Mouse (Mus musculus): ENCODE measurements around the gene Entpd3.
"Not testable (repeated sequence)": the region's sequence is repeated elsewhere in the genome, so short reads cannot be mapped to it uniquely, and the experiment has no call there.

Gene Entpd3

DNA sequence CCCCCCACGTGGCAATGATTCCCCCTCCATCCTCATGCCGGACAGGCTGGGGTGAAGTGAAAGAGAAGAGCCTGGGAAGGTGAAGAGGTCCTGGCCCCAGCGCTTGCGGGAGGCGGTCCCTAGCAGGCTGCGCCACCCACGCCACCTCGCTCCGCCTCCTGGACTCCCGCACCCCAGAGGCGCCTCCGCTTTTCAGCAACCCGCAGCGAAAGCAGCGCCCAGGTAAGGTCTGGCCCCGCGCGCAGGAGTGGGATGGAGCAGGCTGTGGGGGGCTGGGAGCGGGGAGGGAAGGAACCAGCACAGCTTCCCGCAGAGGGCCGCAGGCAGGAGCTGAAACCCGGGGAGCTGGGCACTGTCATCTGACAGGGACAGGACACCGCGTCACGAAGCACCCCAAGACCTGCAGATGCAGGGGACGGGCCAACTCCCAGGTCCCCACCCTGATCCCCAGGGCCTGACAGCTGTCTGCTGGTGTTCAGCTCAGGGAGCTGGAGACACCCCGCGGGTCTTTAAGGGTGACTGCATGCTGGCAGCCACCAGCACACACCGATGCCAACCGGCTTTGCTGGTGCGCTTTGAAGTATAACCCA is at the start of gene Entpd3:
Gene Entpd3 (plus strand): TSS at position 157 of the 590 bp plus-strand sequence.
- peak; percentile 23 for DNase-seq

GRCm38 (mm10) chr9:120491509-120491908 is 48.1 kb upstream of the Entpd3 start:
- no peak for DNase-seq

DNA sequence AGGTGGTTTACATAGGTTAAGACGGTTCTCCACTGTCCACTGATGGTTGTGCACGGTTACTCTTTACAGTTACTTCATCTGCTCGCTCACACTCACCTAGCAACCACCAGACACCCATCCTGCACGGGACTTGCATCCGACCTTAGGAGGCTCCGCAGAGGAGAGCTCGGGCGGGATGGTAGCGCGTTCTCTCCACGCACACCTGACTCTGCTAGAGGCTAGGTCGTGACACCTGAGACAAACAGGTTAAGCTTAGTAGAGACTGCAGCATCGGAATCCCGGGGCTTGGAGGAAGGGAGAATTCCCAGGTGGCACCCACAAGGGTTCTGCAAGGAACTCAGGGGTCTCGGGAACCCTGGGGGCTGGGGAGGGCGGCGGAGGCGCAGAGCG is 47.6 kb upstream of the Entpd3 start, which contains the start of gene Eif1b:
Gene Eif1b (plus strand): TSS at position 223 of the 390 bp plus-strand sequence.
- DNase-seq = no peak

DNA sequence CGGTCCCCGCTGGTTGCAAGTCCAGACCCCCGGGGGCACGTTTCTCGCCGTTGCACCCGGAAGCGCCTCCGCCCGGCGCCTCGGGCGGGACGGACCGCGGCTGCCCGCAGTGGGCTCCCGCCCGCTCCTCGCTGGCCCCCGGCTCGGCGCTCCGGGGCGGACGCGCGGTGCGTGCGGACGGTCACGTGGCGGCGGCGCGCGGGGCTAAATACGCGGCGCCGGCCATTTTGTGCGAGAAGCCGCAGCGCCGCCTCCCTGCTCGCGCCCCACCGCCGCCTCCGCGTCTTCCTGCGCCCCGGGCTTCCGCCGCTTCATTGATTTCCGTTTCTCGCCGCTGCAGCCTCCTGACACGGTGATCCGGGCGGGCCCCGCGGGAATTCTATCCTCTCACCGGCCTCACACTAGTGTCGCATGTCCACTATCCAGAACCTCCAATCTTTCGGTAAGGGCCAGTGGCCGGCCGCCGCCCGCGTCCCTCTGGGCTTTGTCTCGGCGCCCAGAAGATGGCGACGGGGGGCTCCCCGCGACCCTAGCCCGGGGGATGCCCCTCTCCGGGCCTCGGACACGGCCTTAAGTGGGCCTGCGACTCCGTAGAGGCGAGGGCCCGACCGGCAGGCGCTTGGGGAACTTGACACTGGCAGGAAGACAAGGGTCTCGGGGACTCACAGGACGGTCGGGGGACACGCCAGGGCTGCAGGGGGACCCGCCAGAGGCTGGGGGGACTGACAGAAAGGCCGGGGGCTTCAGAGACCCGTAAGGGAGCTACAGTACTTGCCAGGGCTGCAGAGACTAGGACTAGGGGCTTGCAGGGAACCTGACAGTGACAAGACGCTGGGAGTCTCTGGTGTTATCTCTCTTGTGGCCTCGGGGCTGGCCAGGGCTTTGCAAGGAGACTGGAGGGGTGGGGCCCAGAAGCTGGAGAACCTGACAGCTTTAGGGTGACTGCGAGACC is 46.9 kb upstream of the Entpd3 start:
- peak; percentile 89 for DNase-seq

GRCm38 (mm10) chr9:120493781-120494180 is 45.8 kb upstream of the Entpd3 start:
- DNase-seq = no peak

- peak; percentile 71 for DNase-seq
Measured at GRCm38 (mm10) chr9:120496691-120497090, 42.9 kb upstream of the Entpd3 start.

GRCm38 (mm10) chr9:120497983-120498382 is 41.6 kb upstream of the Entpd3 start:
- DNase-seq = no peak

DNA sequence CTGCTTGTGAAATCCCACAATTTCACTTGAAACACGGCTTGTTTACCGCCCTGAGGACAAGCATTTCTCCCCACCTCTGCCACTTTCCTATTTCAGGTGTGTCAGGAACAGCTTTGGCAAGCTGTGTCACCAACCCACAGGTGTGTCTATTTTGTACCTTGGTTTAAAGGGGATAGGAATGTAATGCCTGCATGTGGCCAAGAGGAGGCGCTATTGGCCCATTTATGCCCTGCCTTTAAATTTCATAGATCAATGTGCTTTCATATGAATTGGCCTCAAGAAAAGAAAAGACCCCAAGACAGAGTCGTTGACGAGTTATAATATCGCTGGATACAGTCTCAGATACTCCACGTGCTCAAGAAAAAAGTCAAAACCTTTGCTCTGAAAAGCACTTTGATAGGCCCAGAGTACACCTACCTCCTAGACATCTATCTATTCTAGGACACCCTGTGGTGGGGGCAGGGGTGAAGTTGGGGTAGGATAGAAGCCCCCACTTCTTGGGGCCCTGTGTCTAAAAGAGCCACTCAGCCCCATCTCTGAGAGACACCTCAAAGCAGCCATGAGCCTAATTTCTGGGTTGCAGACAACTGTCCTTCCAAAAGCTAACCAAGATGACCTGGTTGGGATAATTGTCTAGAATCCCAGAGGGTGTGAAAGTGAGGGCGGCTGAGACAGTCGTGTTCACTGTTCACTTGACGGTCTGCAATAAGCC is 38.3 kb upstream of the Entpd3 start:
- no peak for DNase-seq

GRCm38 (mm10) chr9:120502013-120502412 is 37.6 kb upstream of the Entpd3 start:
- peak; percentile 75 for DNase-seq

DNA sequence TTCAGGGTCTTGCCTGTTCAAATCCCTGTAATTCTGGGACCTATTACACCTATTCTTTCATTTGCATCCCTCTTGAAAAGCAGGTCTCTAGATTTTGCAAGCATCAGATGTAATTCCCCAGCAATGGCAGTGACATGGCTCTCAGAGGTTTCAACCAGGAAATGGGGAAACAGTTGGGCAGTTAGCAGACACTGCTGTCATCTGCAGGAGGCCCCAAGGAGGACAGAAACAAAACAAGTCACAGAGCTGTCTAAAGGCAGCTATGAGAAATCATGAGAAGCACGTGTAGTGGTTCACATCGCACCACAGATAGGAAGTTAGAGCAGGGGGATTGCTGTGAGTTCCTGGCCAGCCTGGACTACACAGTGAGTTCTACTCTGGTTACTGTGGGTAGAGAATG is 35.2 kb upstream of the Entpd3 start:
- DNase-seq = no peak

DNA sequence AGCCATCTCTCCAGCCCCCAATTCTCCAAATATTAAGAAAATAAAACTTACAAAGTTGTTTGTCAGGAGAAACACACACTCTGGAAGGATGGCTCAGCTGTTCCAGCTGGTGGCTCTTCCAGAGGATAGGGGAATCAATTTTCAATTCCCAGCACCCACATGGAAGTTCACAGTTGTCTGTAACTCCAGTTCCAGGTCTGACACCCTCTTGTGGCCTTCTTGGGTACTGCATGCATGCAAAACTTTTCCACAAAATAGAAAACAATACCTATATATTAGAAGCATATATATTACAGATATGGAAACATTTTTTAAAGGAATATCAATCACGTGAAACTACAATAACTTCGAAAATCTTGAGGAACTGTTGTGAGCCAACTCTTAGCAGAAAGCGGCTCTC is 27.8 kb upstream of the Entpd3 start:
- peak; percentile 38 for DNase-seq

DNA sequence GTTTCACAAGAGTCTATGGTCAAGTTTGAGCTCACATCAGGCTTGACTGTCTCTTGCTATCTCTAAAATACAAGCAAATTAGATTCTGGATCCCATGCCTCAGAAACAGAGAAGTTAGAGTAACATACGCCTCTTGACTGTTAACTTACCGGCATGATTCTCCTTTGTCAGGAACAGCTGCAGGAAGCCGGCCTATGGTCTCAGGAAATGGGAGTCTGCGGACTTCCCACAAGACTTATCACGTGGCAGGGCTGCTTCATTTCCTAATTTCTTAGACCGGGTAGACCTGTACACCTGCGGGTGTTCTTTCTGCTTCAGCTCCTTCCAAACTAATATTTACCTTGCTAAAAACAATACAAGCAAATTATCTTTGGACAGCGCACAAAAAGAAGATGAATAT is 22.9 kb upstream of the Entpd3 start:
- DNase-seq = no peak

DNA sequence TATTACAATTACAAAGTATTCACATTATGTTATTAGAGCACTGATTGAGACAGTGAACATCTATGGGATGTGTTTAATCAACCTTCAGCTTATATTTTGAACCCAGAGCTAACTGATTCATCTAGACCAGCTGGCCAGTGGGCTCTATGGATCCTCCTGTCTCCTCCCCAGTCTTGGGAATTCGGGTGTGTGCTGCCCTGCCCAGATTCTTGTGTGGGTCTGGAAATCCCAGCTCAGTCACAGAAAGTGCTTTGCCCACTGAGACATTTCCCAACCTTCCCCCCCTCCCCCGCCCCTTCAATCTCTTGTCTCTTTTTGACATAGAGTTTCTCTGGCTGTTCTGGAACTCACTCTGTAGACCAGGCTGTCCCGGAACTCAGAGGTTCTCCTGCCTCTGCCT is 20.7 kb upstream of the Entpd3 start:
- no peak for DNase-seq

DNA sequence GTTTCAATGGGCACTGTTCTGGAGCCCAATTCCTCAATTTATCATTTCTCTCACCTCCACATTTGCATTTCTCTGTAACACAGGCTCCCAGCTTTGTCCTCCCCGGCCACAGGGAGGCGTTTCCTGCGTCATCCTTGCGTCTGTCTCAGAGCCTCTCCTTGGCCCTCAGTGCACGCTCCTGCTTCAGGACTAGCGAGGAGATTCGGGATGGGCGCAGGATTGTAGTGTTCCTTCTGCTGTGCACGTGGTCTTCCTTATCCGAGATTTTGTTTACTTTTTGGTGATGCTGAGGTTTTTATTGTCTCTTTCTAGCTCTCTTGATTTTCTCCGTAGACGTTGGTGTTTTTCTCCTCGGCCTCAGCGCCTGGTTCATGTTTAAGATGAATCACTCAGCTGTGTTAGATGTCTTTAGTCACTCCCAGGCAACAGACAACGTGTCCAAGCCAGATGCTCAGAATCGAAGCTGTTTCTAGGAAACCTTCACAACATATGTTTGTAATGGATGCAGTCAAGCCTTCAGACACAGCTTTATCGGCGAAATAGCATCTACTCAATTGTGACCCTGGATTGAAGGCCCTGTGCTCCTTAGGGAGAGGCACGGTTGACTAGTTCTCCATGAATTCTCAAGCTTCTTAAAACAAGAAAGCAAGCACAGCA is 20.0 kb upstream of the Entpd3 start:
- no peak for DNase-seq

- DNase-seq = no peak
Measured at GRCm38 (mm10) chr9:120521161-120521560, 18.5 kb upstream of the Entpd3 start.

DNA sequence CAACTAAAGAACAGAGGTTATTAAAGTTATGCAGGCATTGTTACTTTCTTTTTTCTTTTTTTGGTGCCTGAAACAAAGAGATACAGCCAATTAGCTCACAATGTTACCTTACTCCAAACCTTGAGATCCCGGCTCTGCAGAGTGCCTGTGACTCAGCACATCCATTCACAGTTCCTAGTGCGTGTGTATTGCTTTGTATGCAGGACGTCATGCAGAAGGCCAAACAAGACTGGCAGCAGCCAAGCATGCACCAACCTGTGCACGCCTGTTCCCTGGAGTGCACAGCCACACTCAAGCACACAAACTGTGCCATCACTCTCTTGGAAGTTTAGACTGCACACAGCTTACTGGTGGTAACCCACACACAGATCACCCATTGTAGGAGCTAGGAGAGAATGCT is 12.3 kb upstream of the Entpd3 start:
- no peak for DNase-seq

DNA sequence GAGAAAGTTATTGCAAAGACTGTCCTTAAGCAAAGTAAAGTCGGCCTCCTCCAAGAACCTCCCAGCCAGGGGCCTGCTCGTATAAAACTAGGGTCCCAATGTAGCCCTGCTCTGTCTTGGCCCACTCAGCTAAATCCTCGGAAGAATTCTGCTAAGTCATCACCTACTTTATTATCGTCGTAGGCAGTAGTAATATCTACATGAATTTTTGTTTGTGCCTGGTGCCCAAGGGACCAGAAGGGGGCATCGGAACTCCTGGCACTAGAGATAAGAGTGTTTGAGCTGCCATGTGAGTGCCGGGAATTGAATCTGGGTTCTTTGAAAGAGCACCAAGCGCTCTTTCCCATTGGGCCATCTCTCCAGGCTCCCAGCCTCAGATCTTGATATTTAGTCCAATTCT is 11.7 kb upstream of the Entpd3 start:
- no peak for DNase-seq

DNA sequence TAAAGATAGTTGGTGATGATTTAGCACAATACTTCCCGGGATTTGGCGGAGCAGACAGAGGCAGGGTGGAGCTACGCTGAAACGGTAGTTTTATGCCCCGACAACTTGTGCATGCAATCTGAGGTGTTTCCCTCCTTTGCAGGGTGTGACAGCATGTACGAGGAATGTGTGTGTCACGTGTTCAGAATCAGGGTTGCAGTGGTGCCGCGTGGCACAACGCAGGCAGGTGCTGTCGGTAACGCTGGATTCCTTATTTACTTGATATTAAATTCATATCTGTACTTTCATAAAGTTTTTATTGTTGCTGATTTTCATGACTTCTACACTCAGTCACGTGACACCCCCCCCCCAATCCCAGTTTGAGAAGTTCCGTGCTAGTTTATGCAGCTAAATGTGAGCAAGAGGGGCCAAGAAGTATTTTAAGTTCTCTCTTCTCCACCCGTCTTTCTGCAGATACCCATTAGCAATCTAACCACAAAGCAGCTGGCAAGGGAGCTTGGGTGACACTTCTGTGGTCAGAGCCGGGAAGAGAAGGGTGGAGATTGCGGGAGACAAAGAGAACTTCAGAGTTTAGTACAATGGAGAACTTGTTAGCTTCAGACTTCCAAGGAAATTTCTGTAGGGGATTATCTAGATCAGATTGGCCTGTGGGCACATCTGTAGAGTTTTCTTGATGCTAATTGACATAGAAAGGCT is 10.7 kb upstream of the Entpd3 start:
- DNase-seq = no peak

DNA sequence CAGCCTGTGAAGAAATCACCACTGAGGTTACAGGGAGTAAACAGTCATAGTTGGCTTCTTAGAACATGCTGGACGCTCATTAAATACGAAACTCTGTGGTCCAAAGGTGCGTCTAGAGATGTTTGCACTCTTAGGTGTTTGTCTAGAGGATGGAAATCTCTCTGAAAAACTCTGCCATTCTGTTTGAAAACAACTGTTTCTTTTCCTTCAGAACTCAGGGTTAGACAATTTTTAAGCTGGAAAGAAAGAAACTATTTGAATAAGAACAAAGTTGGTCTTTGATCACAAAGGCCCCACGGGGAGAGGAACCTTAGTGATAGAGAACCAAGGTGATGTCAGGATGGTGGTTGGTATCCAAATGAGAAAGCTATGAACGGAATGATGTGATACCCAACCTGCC is 9.1 kb upstream of the Entpd3 start:
- no peak for DNase-seq

- DNase-seq = no peak
Measured at GRCm38 (mm10) chr9:120532062-120532461, 7.6 kb upstream of the Entpd3 start.

GRCm38 (mm10) chr9:120532691-120533090 is 6.9 kb upstream of the Entpd3 start:
- DNase-seq = no peak

DNA sequence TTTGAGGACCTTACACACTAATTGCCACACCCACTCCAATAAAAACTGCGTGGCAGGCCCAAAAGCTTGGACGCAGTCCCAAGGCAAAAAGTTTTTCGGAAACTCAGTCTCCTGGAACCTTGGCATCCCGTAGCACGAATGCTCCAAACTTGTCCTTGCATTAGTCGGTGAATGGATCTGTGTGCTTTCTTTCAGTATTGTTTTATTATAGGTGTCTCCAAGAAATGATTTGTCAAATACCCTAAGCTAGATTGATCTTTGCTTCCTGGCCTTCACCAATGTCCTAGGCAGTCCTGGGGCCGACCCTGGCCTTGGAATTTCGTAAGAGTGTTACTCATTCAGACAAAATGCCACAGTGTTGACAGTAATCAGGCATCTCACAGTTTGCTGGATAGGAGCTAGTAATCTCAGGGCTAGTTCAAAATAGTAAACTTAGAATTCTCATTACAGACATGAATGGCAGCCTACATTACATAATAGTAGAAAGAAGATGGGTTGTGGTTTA is 6.1 kb upstream of the Entpd3 start:
- DNase-seq = not testable (repeated sequence)
